Mouse (Mus musculus): ENCODE results near the gene Gpr171. TPM values are rescaled to one million over a fixed set of nuclear protein-coding genes. Genes with fewer than 3 reads are reported as not detected.
A peak's percentile ranks its signal among the peaks of the same experiment; 100 is the strongest.
"Not testable (repeated sequence)": the region's sequence is repeated elsewhere in the genome, so short reads cannot be mapped to it uniquely, and the experiment has no call there.

Gene Gpr171
- polyA plus RNA-seq, 1 experiment from 2014 or later, result 0.80 TPM

DNA sequence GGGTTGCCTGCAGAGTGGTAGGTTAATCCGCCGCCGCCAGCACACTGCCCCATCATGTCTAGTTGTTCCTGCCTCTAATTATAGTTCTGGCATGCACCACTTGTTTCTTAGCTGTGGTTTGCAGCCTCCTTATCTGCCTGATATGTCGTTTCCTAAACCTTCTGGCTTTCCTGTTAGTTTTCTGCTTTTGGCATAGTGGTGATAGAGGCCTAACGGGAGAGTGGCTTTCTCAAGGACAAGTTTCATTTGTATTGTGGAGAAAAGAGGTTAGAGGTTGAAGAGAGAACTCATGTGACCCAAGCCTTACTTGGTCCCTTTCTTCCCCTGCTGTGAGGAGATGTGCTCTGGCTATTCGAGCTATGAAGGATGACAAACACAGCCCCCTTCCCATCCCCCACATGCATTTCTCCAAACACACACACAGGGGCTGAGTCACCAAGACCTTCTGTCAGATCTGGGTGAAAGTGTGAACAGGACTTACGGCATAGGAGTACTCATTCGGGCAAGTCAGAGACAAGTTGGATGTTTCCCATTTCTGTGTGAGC is 12.4 kb upstream of the Gpr171 start:
- Histone ChIP-seq H3K9me3 (ENCODE audit: low read depth, low read length) (no peaks in the 10 kb centered on the region), H3K27me3 (ENCODE audit: insufficient read depth, low read length) (no peaks in the 10 kb centered on the region), H3K4me3 (ENCODE audit: low read depth, low read length) (no peak overlapping the region), H3K4me2 (no peak overlapping the region), H3K4me1 (ENCODE audit: insufficient read depth) (no peaks in the 10 kb centered on the region), H3K9ac (no peak overlapping the region), H3K36me3 (ENCODE audit: insufficient read depth) (no peaks in the 10 kb centered on the region), H3K27ac (ENCODE audit: low read depth) (peak overlapping the region; percentile 32; the same call in 1 of the 2 replicates)
- ATAC-seq (ENCODE audit: insufficient read depth), result no peak
- DNase-seq, result no peak
- WGBS, result 67% methylated on average over 8 of the region's 8 CpGs
- TF ChIP-seq CTCF (IDR thresholded peaks at IDR 0.05; ENCODE audit: low read depth), result no peak

DNA sequence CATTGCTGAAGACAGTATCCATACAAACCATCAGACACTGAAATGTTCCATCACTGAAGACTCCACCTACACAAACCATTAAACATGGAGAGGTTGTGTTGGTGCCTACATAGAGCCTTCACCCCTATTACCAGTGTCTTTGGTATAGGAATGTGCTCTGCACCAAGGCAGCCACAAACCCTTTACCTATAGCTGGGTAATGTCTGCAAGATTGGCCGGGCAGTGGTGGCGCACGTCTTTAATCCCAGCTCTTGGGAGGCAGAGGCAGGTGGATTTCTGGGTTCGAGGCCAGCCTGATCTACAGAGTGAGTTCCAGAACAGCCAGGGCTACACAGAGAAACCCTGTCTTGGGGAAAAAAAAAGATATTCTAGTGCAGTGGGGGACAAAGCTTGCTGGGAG is 11.7 kb upstream of the Gpr171 start:
- not testable (repeated sequence) for DNase-seq; H3K4me2 ChIP-seq; H3K27ac ChIP-seq (ENCODE audit: low read depth); H3K36me3 ChIP-seq (ENCODE audit: insufficient read depth); H3K9ac ChIP-seq; H3K27me3 ChIP-seq (ENCODE audit: insufficient read depth, low read length); H3K9me3 ChIP-seq (ENCODE audit: low read depth, low read length); H3K4me3 ChIP-seq (ENCODE audit: low read depth, low read length); H3K4me1 ChIP-seq (ENCODE audit: insufficient read depth); ATAC-seq (ENCODE audit: insufficient read depth)
- 93% methylated on average over 4 of the region's 4 CpGs for WGBS

DNA sequence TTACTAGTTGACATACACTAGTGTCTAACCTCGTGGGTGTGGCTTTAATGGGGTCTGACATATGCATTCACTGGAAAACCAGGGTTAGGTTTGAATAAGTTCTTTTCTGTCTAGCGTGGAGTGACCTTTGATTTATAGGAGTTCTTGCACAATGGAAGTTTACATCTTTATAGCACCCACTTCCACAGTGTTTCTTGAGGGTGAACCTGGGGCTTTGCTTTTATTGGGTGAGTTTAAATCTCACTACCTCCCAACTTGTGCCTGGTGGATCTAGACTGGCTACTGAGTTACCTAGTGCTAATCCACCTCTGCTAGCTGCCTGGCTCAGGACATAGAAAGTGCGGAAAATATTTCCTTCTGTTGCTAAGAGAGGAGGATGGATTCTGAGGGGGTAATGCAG is 10.3 kb upstream of the Gpr171 start:
- Histone ChIP-seq H3K9me3 (ENCODE audit: low read depth, low read length) (no peaks in the 10 kb centered on the region), H3K4me1 (ENCODE audit: insufficient read depth) (no peaks in the 10 kb centered on the region), H3K27me3 (ENCODE audit: insufficient read depth, low read length) (no peaks in the 10 kb centered on the region), H3K36me3 (ENCODE audit: insufficient read depth) (no peaks in the 10 kb centered on the region), H3K27ac (ENCODE audit: low read depth) (no peak overlapping the region), H3K4me3 (ENCODE audit: low read depth, low read length) (no peak overlapping the region), H3K4me2 (no peak overlapping the region), H3K9ac (no peak overlapping the region)
- 66% methylated on average over 3 of the region's 3 CpGs for WGBS
- ATAC-seq (ENCODE audit: insufficient read depth), result no peak
- DNase-seq, result no peak
- TF ChIP-seq CTCF (IDR thresholded peaks at IDR 0.05; ENCODE audit: low read depth), result no peak

DNA sequence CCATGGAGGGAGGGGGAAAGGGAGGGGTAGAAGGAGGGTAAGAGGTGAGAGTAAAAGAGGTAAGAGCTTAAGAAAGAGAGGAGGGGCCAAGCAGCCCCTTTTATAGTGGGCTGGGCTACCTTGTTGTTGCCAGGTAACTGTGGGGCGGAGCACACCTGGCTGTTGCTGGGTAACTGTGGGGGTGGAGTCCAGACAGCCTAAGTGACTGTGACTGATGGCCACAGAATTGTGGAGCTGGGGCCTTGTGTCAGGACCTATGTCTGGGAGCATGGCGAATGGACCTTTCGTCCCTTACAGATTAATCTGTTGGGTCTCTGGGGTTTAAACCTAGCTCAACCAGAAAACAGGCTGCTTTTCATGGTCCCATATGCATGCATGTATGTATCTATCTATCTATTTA is 8.2 kb upstream of the Gpr171 start:
- H3K4me1 ChIP-seq (ENCODE audit: insufficient read depth); H3K36me3 ChIP-seq (ENCODE audit: insufficient read depth); H3K9me3 ChIP-seq (ENCODE audit: low read depth, low read length); H3K9ac ChIP-seq; DNase-seq; ATAC-seq (ENCODE audit: insufficient read depth); H3K27ac ChIP-seq (ENCODE audit: low read depth); H3K4me2 ChIP-seq; H3K27me3 ChIP-seq (ENCODE audit: insufficient read depth, low read length); H3K4me3 ChIP-seq (ENCODE audit: low read depth, low read length): not testable (repeated sequence)
- WGBS, result 87% methylated on average over 3 of the region's 3 CpGs

DNA sequence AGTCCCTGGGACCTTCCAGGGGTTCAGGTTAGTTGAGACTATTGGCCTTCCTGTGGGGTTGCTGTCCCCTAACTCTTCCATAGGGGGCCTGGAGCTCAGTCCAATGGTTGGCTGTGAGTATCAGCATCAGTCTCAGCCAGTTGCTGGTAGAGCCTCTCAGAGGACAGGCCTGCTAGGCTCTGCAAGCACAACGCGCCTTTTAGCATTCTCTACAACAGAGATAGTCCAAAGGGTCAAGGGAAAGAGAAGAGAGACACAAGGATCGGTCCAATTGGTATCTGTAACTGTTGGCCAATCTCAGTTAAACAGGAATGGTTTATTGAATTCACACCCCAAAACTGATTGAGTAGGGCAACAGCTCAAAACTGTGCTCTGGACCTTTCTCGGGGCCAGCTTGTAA is 5.8 kb upstream of the Gpr171 start:
- no peaks in the 10 kb centered on the region for H3K4me1 ChIP-seq (ENCODE audit: insufficient read depth)
- TF ChIP-seq CTCF (IDR thresholded peaks at IDR 0.05; ENCODE audit: low read depth), result no peak
- no peaks in the 10 kb centered on the region for H3K9me3 ChIP-seq (ENCODE audit: low read depth, low read length)
- DNase-seq (no peak), ATAC-seq (ENCODE audit: insufficient read depth) (no peak)
- no peaks in the 10 kb centered on the region for H3K27me3 ChIP-seq (ENCODE audit: insufficient read depth, low read length)
- no peak overlapping the region for H3K9ac ChIP-seq
- 91% methylated on average over 4 of the region's 4 CpGs for WGBS
- H3K4me2 ChIP-seq, result no peak overlapping the region
- no peak overlapping the region for H3K27ac ChIP-seq (ENCODE audit: low read depth)
- H3K36me3 ChIP-seq (ENCODE audit: insufficient read depth), result no peaks in the 10 kb centered on the region
- H3K4me3 ChIP-seq (ENCODE audit: low read depth, low read length), result no peak overlapping the region

DNA sequence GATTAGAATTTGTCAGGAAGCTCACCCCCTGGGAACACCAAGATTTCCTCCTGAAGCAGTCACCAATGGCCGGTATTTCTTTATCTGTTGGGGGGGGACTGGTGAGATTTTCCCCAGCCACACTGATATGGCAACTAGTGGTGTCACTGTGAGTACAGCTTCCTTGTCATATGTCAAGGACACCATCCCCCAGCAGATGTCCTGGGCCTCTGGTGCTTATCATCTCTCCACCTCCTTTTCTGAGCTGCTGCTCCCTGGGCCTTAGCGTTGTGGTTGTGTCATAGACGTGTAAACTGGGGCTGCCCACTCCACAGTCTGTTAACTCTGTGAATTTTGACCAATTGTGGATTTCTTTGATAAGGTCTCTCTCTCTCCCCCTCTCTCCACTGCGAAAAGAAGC is 2.8 kb upstream of the Gpr171 start:
- DNase-seq (no peak), ATAC-seq (ENCODE audit: insufficient read depth) (no peak)
- TF ChIP-seq CTCF (IDR thresholded peaks at IDR 0.05; ENCODE audit: low read depth), result no peak
- no peak overlapping the region for H3K27ac ChIP-seq (ENCODE audit: low read depth)
- no peaks in the 10 kb centered on the region for H3K36me3 ChIP-seq (ENCODE audit: insufficient read depth)
- H3K4me2 ChIP-seq, result no peak overlapping the region
- H3K4me3 ChIP-seq (ENCODE audit: low read depth, low read length), result no peak overlapping the region
- no peaks in the 10 kb centered on the region for H3K4me1 ChIP-seq (ENCODE audit: insufficient read depth)
- H3K9ac ChIP-seq, result no peak overlapping the region
- WGBS, result 45% methylated on average over 4 of the region's 4 CpGs
- H3K9me3 ChIP-seq (ENCODE audit: low read depth, low read length), result no peaks in the 10 kb centered on the region
- no peaks in the 10 kb centered on the region for H3K27me3 ChIP-seq (ENCODE audit: insufficient read depth, low read length)

DNA sequence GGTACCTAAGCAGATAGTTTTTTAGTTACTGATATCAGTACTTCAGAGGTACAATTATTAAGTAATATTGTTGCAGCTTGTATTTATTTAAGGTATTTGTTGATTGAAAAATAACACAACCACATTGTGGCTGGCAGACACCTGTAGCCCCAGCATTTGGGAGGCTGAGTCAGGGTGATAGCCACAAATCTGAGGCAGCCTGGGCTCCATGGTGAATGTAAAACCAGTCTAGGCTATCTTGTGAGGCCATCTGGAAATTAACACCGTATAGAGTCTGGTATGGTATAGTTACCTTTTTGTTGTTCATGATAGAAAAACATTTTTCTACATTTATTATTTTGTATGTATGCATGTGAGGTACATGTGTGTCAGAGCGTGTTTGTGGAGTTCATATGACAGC is 525 bp upstream of the Gpr171 start:
- H3K4me2 ChIP-seq, result no peak overlapping the region
- no peak for ATAC-seq (ENCODE audit: insufficient read depth)
- H3K9me3 ChIP-seq (ENCODE audit: low read depth, low read length), result no peaks in the 10 kb centered on the region
- no peak for TF ChIP-seq CTCF (IDR thresholded peaks at IDR 0.05; ENCODE audit: low read depth)
- no peak overlapping the region for H3K9ac ChIP-seq
- DNase-seq, result no peak
- no peak overlapping the region for H3K4me3 ChIP-seq (ENCODE audit: low read depth, low read length)
- H3K27me3 ChIP-seq (ENCODE audit: insufficient read depth, low read length), result no peaks in the 10 kb centered on the region
- no peaks in the 10 kb centered on the region for H3K36me3 ChIP-seq (ENCODE audit: insufficient read depth)
- 91% methylated on average over 2 of the region's 2 CpGs for WGBS
- no peak overlapping the region for H3K27ac ChIP-seq (ENCODE audit: low read depth)
- no peaks in the 10 kb centered on the region for H3K4me1 ChIP-seq (ENCODE audit: insufficient read depth)

DNA sequence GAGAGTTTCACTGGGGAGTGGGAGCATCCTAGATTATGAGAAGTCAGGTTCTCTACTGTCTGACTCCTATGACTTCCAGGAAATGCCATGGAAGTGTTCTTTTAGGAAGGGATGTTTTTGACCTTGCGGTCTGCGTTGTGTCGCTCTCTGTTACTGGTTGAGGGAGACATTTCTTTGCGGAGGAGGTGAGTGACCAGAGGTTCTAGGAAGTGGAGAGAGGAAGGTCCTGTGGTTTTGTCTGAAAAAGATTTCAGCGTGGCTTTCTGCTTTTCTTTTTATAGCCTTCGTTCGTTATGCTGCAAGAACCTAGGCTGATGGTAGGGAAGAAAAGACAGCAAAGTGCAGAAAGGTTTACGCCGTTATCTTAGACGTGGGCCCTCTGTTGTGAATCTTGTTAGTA is 3.1 kb downstream of the Gpr171 start:
- ATAC-seq (ENCODE audit: insufficient read depth) (no peak), DNase-seq (no peak)
- H3K9me3 ChIP-seq (ENCODE audit: low read depth, low read length), result no peaks in the 10 kb centered on the region
- WGBS, result 84% methylated on average over 10 of the region's 10 CpGs
- no peak overlapping the region for H3K4me3 ChIP-seq (ENCODE audit: low read depth, low read length)
- no peaks in the 10 kb centered on the region for H3K36me3 ChIP-seq (ENCODE audit: insufficient read depth)
- no peaks in the 10 kb centered on the region for H3K27me3 ChIP-seq (ENCODE audit: insufficient read depth, low read length)
- no peak for TF ChIP-seq CTCF (IDR thresholded peaks at IDR 0.05; ENCODE audit: low read depth)
- no peak overlapping the region for H3K4me2 ChIP-seq
- H3K27ac ChIP-seq (ENCODE audit: low read depth), result no peak overlapping the region
- H3K9ac ChIP-seq, result no peak overlapping the region
- no peaks in the 10 kb centered on the region for H3K4me1 ChIP-seq (ENCODE audit: insufficient read depth)

All from lung, embryonic 14.5 days (tissue).